35 mouse cellular contexts compared by ENCODE assay signal in the genomic region with DNA sequence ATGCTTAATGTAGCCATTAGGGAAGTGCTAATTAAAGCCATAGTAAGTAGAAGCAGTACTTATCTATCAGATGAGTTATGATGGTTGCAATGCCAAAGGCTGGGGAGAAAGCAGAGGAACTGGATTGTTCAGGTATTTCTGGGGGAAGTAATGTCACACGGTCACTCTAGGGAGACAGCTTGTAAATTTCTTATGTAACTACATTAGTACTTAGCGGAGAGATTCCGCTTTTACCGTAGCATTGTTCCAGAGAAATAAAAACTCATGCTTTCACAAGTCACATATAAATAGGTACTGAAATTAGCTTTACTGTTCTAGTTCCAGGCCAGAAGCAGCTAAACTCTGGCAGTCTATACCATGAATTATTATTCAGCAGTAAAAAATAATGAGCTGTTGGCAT.
"Had no signal": no experiment of that assay in that cellular context is flagged by ENCODE, and none has a peak within 500 bp of the region (broad histone marks: within the 10 kb centered on the region; RNA-seq: fewer than 3 reads in every experiment).

No protein-coding gene starts in this region.

- DNase-seq: heart, postnatal 10 days; heart, postnatal 14 days; heart, postnatal 36 days; heart, postnatal 4 days; kidney, adult 11 months; kidney, adult 18-20 months; kidney, adult 2 months; kidney, adult 8-10 months; kidney, adult 9 months; kidney, postnatal 10 days; kidney, postnatal 14 days; kidney, postnatal 25 days; kidney, postnatal 36 days; kidney, postnatal 4 days; layer of hippocampus, adult 9-11 months; layer of hippocampus, postnatal 36 days had no signal

- H3K36me3 ChIP-seq: heart, embryonic 15.5 days; intestine, embryonic 15.5 days had no signal

- H3K27ac ChIP-seq: heart, embryonic 13.5 days; heart, embryonic 15.5 days; hindbrain, embryonic 10.5 days; hindbrain, embryonic 12.5 days; hindbrain, embryonic 13.5 days; hindbrain, embryonic 14.5 days; hindbrain, embryonic 15.5 days; hindbrain, postnatal 0 days; intestine, embryonic 15.5 days; kidney, embryonic 15.5 days; kidney, postnatal 0 days; layer of hippocampus, adult 2 months; left cerebral cortex, adult 2 months had no signal

- ATAC-seq: hindbrain, embryonic 16.5 days; hindbrain, postnatal 0 days; inflammation-experienced regulatory T-cells, adult 6 months; intestine, embryonic 15.5 days; intestine, embryonic 16.5 days; intestine, postnatal 0 days had no signal

- H3K27me3 ChIP-seq: heart, embryonic 12.5 days; heart, embryonic 13.5 days; heart, embryonic 15.5 days; hindbrain, embryonic 12.5 days; hindbrain, embryonic 13.5 days; hindbrain, embryonic 15.5 days; intestine, embryonic 15.5 days; kidney, embryonic 15.5 days had no signal

- H3K9me3 ChIP-seq: heart, embryonic 12.5 days; heart, embryonic 13.5 days; heart, embryonic 15.5 days; hindbrain, embryonic 10.5 days; hindbrain, embryonic 12.5 days; hindbrain, embryonic 13.5 days; hindbrain, embryonic 15.5 days; intestine, embryonic 15.5 days; kidney, embryonic 15.5 days had no signal

- H3K4me3 ChIP-seq: heart, embryonic 12.5 days; heart, embryonic 13.5 days; heart, embryonic 15.5 days; hindbrain, embryonic 10.5 days; hindbrain, embryonic 12.5 days; hindbrain, embryonic 13.5 days; hindbrain, embryonic 15.5 days; intestine, embryonic 15.5 days; kidney, embryonic 15.5 days; layer of hippocampus, adult 2 months; left cerebral cortex, adult 2 months had no signal

- H3K9ac ChIP-seq: heart, embryonic 12.5 days; heart, embryonic 13.5 days; heart, embryonic 15.5 days; hindbrain, embryonic 12.5 days; hindbrain, embryonic 13.5 days; hindbrain, embryonic 14.5 days; hindbrain, embryonic 15.5 days; intestine, embryonic 15.5 days; kidney, embryonic 15.5 days had no signal

- H3K4me1 ChIP-seq: heart, embryonic 12.5 days; heart, embryonic 13.5 days; heart, embryonic 15.5 days; hindbrain, embryonic 10.5 days; hindbrain, embryonic 12.5 days; hindbrain, embryonic 13.5 days; hindbrain, embryonic 15.5 days; intestine, embryonic 15.5 days; kidney, embryonic 15.5 days had no signal

- H3K4me2 ChIP-seq: heart, embryonic 11.5 days; heart, embryonic 12.5 days; heart, embryonic 13.5 days; heart, embryonic 15.5 days; hindbrain, embryonic 12.5 days; hindbrain, embryonic 13.5 days; hindbrain, embryonic 14.5 days; hindbrain, embryonic 15.5 days; intestine, embryonic 15.5 days; kidney, embryonic 15.5 days had no signal
